In the genomic region with DNA sequence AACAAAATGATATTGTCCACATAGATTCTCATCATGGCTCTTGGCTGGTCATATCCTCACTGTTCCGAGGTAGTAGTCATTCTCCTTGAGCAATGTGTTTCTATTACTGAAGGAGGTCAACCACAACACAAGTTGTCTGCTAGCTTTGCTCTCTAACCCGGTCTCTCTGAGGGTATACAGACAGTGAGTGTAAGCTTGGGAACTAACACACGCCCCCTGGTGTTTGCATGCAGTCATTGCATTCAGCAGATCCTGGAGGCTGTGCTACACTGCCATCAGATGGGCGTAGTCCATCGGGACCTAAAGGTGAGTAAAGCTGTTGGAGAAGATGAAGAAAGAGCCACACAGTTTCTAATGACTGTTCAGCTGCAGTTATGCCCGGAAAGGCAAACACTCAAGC, we compare ENCODE assay signal across 8 mouse cellular contexts.
DNase-seq lines count a peak whose midpoint lies in the region; ATAC-seq lines count a peak whose summit lies in the region.

No protein-coding gene starts in this region.

- H3K27ac ChIP-seq in hindbrain, embryonic 14.5 days = no peak overlapping the region

- WGBS in hindbrain, embryonic 14.5 days = 30% methylated on average over 6 of the region's 6 CpGs

- H3K4me1 ChIP-seq in hindbrain, embryonic 14.5 days (replicated peaks; ENCODE audit: control insufficient read depth, insufficient read depth, low read length) = no peaks in the 10 kb centered on the region

- peak; percentile 76 for DNase-seq in NIH3T3 (ENCODE audit: low read depth)
- peak; percentile 91 to 92 for DNase-seq in cerebellum, postnatal 10 days
- DNase-seq in frontal cortex, postnatal 14 days (ENCODE audit: low spot score in 2 of 2) = peak; percentile 44 to 53
- DNase-seq in hindbrain, embryonic 14.5 days (ENCODE audit: low spot score) = peak; percentile 74
- DNase-seq in layer of hippocampus, postnatal 25 days (ENCODE audit: extremely low spot score in 1 of 2, low spot score in 1 of 2) = peak; percentile 41 to 68
- peak; percentile 85 for DNase-seq in lung, postnatal 14 days
- DNase-seq in retina, postnatal 1 day = peak; percentile 88
- peak; percentile 84 for DNase-seq in thymus, postnatal 4 days

- no peaks in the 10 kb centered on the region for H3K9me3 ChIP-seq in hindbrain, embryonic 14.5 days (ENCODE audit: control insufficient read depth, low read length)

- no peak overlapping the region for H3K9ac ChIP-seq in hindbrain, embryonic 14.5 days

- no peak overlapping the region for H3K4me3 ChIP-seq in hindbrain, embryonic 14.5 days (replicated peaks; ENCODE audit: low read length)

- peak; percentile 90 for ATAC-seq in hindbrain, embryonic 14.5 days (ENCODE audit: low FRiP score)

- H3K4me2 ChIP-seq in hindbrain, embryonic 14.5 days (replicated peaks) = no peak overlapping the region

- H3K27me3 ChIP-seq in hindbrain, embryonic 14.5 days (ENCODE audit: control insufficient read depth, insufficient read depth, low read length) = no peaks in the 10 kb centered on the region

- no peaks in the 10 kb centered on the region for H3K36me3 ChIP-seq in hindbrain, embryonic 14.5 days (replicated peaks; ENCODE audit: control insufficient read depth, insufficient read depth)
